Comparison of ENCODE assay signal across 10 mouse cellular contexts in the genomic region with DNA sequence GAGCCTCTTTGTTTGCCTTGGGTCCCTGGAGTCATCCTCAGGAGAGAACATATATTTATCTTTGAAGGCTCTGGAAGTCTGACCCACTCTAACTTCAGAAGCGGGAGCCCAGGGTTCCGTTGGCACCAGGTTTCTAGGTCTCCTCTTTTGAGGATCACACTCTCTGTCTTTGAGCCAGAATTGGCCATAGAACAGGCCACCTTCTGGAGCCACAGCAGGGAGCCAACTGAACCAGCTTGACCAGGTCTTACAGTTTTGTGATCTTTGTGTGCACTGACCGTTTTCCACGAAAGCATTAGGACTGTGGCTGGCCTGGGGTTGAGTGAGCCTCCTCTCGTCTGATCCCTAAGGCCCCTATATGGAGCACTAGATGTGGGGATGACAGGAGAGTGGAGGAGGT. TPM values are rescaled to one million over a fixed set of nuclear protein-coding genes. Genes with fewer than 3 reads are reported as not detected.
DNase-seq lines count a peak whose midpoint lies in the region; ATAC-seq lines count a peak whose summit lies in the region.
"Had no signal": no experiment of that assay in that cellular context is flagged by ENCODE, and none has a peak within 500 bp of the region (broad histone marks: within the 10 kb centered on the region; RNA-seq: fewer than 3 reads in every experiment).

No protein-coding gene starts in this region.

- no peaks in the 10 kb centered on the region for H3K9me3 ChIP-seq in forebrain, embryonic 13.5 days (replicated peaks)
- no peaks in the 10 kb centered on the region for H3K9me3 ChIP-seq in forebrain, embryonic 14.5 days (replicated peaks; ENCODE audit: control insufficient read depth, low read length)
- H3K9me3 ChIP-seq in lung, embryonic 16.5 days (ENCODE audit: control insufficient read depth, low read length), result no peaks in the 10 kb centered on the region
- H3K9me3 ChIP-seq in hindbrain, embryonic 15.5 days, result no peaks in the 10 kb centered on the region
- no peaks in the 10 kb centered on the region for H3K9me3 ChIP-seq in stomach, embryonic 15.5 days

- no peaks in the 10 kb centered on the region; the same call in 1 of the 2 replicates for H3K27me3 ChIP-seq in forebrain, embryonic 13.5 days
- no peaks in the 10 kb centered on the region for H3K27me3 ChIP-seq in forebrain, embryonic 14.5 days (replicated peaks; ENCODE audit: control insufficient read depth, insufficient read depth, low read length)
- no peaks in the 10 kb centered on the region for H3K27me3 ChIP-seq in lung, embryonic 16.5 days (ENCODE audit: control insufficient read depth, insufficient read depth, low read depth, low read length)
- no peaks in the 10 kb centered on the region for H3K27me3 ChIP-seq in hindbrain, embryonic 15.5 days
- no peaks in the 10 kb centered on the region for H3K27me3 ChIP-seq in stomach, embryonic 15.5 days (replicated peaks)

- H3K36me3 ChIP-seq in forebrain, embryonic 13.5 days (ENCODE audit: poor library complexity, severe bottlenecking), result peaks cover 4% of the 10 kb centered on the region; the same call in 1 of the 2 replicates
- H3K36me3 ChIP-seq in forebrain, embryonic 14.5 days (ENCODE audit: control insufficient read depth, insufficient read depth, low read length), result no peaks in the 10 kb centered on the region
- H3K36me3 ChIP-seq in lung, embryonic 16.5 days (ENCODE audit: control insufficient read depth, insufficient read depth, low read length), result peaks cover 3% of the 10 kb centered on the region; the same call in 1 of the 2 replicates
- H3K36me3 ChIP-seq in hindbrain, embryonic 15.5 days, result no peaks in the 10 kb centered on the region
- H3K36me3 ChIP-seq in stomach, embryonic 15.5 days, result 0 out of 2 replicates have a peak, but pooled peaks cover 3% of the 10 kb centered on the region

- H3K4me1 ChIP-seq in forebrain, embryonic 13.5 days, result peaks cover 7% of the 10 kb centered on the region
- peaks cover 5% of the 10 kb centered on the region; the same call in 1 of the 2 replicates for H3K4me1 ChIP-seq in forebrain, embryonic 14.5 days (ENCODE audit: control insufficient read depth, insufficient read depth, low read length)
- H3K4me1 ChIP-seq in lung, embryonic 16.5 days (replicated peaks; ENCODE audit: control insufficient read depth, insufficient read depth, low read length), result peaks cover 8% of the 10 kb centered on the region
- H3K4me1 ChIP-seq in hindbrain, embryonic 15.5 days (replicated peaks), result peaks cover 23% of the 10 kb centered on the region
- peaks cover 17% of the 10 kb centered on the region for H3K4me1 ChIP-seq in stomach, embryonic 15.5 days

- no peak for DNase-seq in forebrain, embryonic 14.5 days (ENCODE audit: low spot score)
- DNase-seq in lung, postnatal 14 days, result no peak
- DNase-seq in yolk sac, embryonic 10.5 days (ENCODE audit: low spot score), result no peak
- no peak for DNase-seq in ovary, postnatal 14 days (ENCODE audit: low spot score)
- DNase-seq: heart, adult 2 months; kidney, adult 18-20 months had no signal

- H3K4me3 ChIP-seq in forebrain, embryonic 13.5 days, result no peak overlapping the region
- H3K4me3 ChIP-seq in forebrain, embryonic 14.5 days (ENCODE audit: low read depth, low read length), result no peak overlapping the region
- H3K4me3 ChIP-seq in lung, embryonic 16.5 days (ENCODE audit: low read length), result no peak overlapping the region
- H3K4me3 ChIP-seq in hindbrain, embryonic 15.5 days, result no peak overlapping the region
- H3K4me3 ChIP-seq in stomach, embryonic 15.5 days (replicated peaks), result no peak overlapping the region
- H3K4me3 ChIP-seq: heart, adult 2 months had no signal

- 0 out of 2 replicates have a peak overlapping the region, but pooled peaks have one; percentile 5 for H3K9ac ChIP-seq in forebrain, embryonic 13.5 days
- no peak overlapping the region for H3K9ac ChIP-seq in forebrain, embryonic 14.5 days (ENCODE audit: low read length)
- H3K9ac ChIP-seq in lung, embryonic 16.5 days (ENCODE audit: low read length), result no peak overlapping the region
- no peak overlapping the region for H3K9ac ChIP-seq in hindbrain, embryonic 15.5 days
- no peak overlapping the region for H3K9ac ChIP-seq in stomach, embryonic 15.5 days

- ATAC-seq in forebrain, embryonic 13.5 days, result no peak
- ATAC-seq in forebrain, embryonic 14.5 days, result no peak
- ATAC-seq in lung, embryonic 16.5 days (ENCODE audit: low read depth), result no peak
- ATAC-seq in hindbrain, embryonic 15.5 days (ENCODE audit: low FRiP score, low read depth), result no peak
- ATAC-seq in stomach, embryonic 15.5 days (ENCODE audit: insufficient read depth, low FRiP score, low read depth), result no peak

- 0 out of 2 replicates have a peak overlapping the region, but pooled peaks have one; percentile 15 for H3K4me2 ChIP-seq in forebrain, embryonic 13.5 days
- H3K4me2 ChIP-seq in forebrain, embryonic 14.5 days (ENCODE audit: low read length), result no peak overlapping the region
- H3K4me2 ChIP-seq in lung, embryonic 16.5 days (ENCODE audit: low read depth, low read length), result 0 out of 2 replicates have a peak overlapping the region, but pooled peaks have one; percentile 13
- H3K4me2 ChIP-seq in hindbrain, embryonic 15.5 days, result peak overlapping the region; percentile 95; the same call in 1 of the 2 replicates
- peak overlapping the region; percentile 27; the same call in 1 of the 2 replicates for H3K4me2 ChIP-seq in stomach, embryonic 15.5 days

- H3K27ac ChIP-seq in forebrain, embryonic 13.5 days, result no peak overlapping the region
- no peak overlapping the region for H3K27ac ChIP-seq in forebrain, embryonic 14.5 days (ENCODE audit: low read depth, low read length)
- H3K27ac ChIP-seq in lung, embryonic 16.5 days (ENCODE audit: low read length), result no peak overlapping the region
- H3K27ac ChIP-seq in hindbrain, embryonic 15.5 days (replicated peaks), result no peak overlapping the region
- H3K27ac ChIP-seq in stomach, embryonic 15.5 days, result peak overlapping the region; percentile 55

- WGBS in forebrain, embryonic 13.5 days, result 86% methylated on average over 5 of the region's 5 CpGs
- 91% methylated on average over 5 of the region's 5 CpGs for WGBS in forebrain, embryonic 14.5 days
- 78% methylated on average over 5 of the region's 5 CpGs for WGBS in lung, embryonic 16.5 days
- WGBS in hindbrain, embryonic 15.5 days, result 86% methylated on average over 5 of the region's 5 CpGs
- WGBS in stomach, embryonic 15.5 days, result 80% methylated on average over 5 of the region's 5 CpGs

RNA-seq across cellular contexts. Expression of a gene that starts 2.1 kb away (rescaled TPM):
- 1.4 and 1.8 TPM in 2 replicates for polyA plus RNA-seq in forebrain, embryonic 13.5 days (2015; fragmentation: Nextera tagmentation; extraction: Ambion mirVana)
- 1.7 and 1.8 TPM in 2 replicates for polyA plus RNA-seq in forebrain, embryonic 14.5 days (2014; fragmentation: Nextera tagmentation; extraction: Ambion mirVana)
- 2.7 TPM in 2 replicates for polyA plus RNA-seq in lung, embryonic 16.5 days (2015; fragmentation: Nextera tagmentation; extraction: Ambion mirVana)
- 1.8 and 2.2 TPM in 2 replicates for polyA plus RNA-seq in hindbrain, embryonic 15.5 days (2015; fragmentation: Nextera tagmentation; extraction: Ambion mirVana)
- polyA plus RNA-seq in stomach, embryonic 15.5 days (2015; fragmentation: Nextera tagmentation; extraction: Ambion mirVana), result 3.3 and 4.6 TPM in 2 replicates

RNA-seq across cellular contexts. Expression of a gene that starts 27.1 kb away (rescaled TPM):
- polyA plus RNA-seq in forebrain, embryonic 13.5 days (2015; fragmentation: Nextera tagmentation; extraction: Ambion mirVana), result 3.3 and 3.6 TPM in 2 replicates
- polyA plus RNA-seq in forebrain, embryonic 14.5 days (2014; fragmentation: Nextera tagmentation; extraction: Ambion mirVana), result 2.4 and 3.2 TPM in 2 replicates
- polyA plus RNA-seq in lung, embryonic 16.5 days (2015; fragmentation: Nextera tagmentation; extraction: Ambion mirVana), result 5.2 and 8.6 TPM in 2 replicates
- 6.4 and 8.9 TPM in 2 replicates for polyA plus RNA-seq in hindbrain, embryonic 15.5 days (2015; fragmentation: Nextera tagmentation; extraction: Ambion mirVana)
- 9.6 and 10.0 TPM in 2 replicates for polyA plus RNA-seq in stomach, embryonic 15.5 days (2015; fragmentation: Nextera tagmentation; extraction: Ambion mirVana)

RNA-seq across cellular contexts. Expression of a gene that starts 57.7 kb away (rescaled TPM):
- 32.7 and 34.5 TPM in 2 replicates for polyA plus RNA-seq in forebrain, embryonic 13.5 days (2015; fragmentation: Nextera tagmentation; extraction: Ambion mirVana)
- 31.0 and 33.9 TPM in 2 replicates for polyA plus RNA-seq in forebrain, embryonic 14.5 days (2014; fragmentation: Nextera tagmentation; extraction: Ambion mirVana)
- 34.2 and 34.9 TPM in 2 replicates for polyA plus RNA-seq in lung, embryonic 16.5 days (2015; fragmentation: Nextera tagmentation; extraction: Ambion mirVana)
- 48.1 and 53.1 TPM in 2 replicates for polyA plus RNA-seq in hindbrain, embryonic 15.5 days (2015; fragmentation: Nextera tagmentation; extraction: Ambion mirVana)
- polyA plus RNA-seq in stomach, embryonic 15.5 days (2015; fragmentation: Nextera tagmentation; extraction: Ambion mirVana), result 28.1 and 36.2 TPM in 2 replicates
